Mouse (Mus musculus) activated CD4-positive, CD25-positive, alpha-beta regulatory T cell, adult 4 months (primary cell): Measurements from ENCODE around the gene Cd2bp2. TPM values are rescaled to one million over a fixed set of nuclear protein-coding genes. Genes with fewer than 3 reads are reported as not detected.

Experiments used
- ATAC-seq: one replicate; pipeline ENCODE4 v1.8.0; 2017
- polyA plus RNA-seq, 2 experiments: library from polyadenylated mRNA; unstranded; fragments of 100-300 nt; shearing (Covaris generic); gene quantifications; one replicate each; pipeline ENCODE4 v1.2.1; 2017

Cd2bp2 gene
- 10 to 100 TPM; 38.9 to 50.5 TPM for polyA plus RNA-seq

DNA sequence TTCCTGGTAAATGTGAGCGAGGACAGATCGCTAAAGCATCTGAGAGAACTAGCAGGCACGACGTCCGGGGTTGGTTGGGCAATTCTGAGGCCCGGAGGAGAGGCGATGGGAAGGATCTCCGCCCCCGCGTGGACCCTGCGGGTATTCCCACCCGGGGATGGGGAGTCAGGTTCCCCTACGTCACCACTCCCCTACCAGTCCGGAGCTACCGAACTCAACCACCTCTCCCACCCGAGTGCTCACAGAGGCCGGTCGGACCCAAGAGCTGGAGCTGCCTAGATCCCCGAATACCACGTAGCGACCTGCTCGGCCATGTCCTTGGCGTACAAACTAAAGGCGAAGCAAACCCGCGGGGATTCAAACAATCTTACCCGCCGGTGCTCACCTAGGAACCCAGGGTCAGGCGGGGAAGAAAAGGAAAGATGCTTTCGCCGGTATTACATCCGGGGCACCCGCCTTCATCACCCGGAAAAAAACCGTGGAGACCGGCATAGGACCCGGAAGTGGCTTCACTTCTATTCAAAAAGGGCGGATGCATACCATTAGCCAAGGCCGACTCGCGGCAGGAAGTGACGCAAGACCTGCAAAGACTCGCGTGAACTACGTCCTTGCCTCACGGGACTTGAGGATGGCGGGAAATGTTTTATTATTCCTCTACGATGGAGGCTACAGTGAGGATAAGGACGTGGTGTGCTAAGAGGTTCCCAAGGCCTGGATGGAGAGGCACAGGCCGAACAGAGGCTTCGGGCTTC is at the start of gene Cd2bp2:
TSS of gene Cd2bp2 (minus strand) at position 507 of the 752 bp plus-strand sequence.
- ATAC-seq: peak; percentile 100

GRCm38 (mm10) chr7:127244658-127245510 is 49.0 kb upstream of the Cd2bp2 start:
- ATAC-seq: no peak

GRCm38 (mm10) chr7:127243870-127244657 is 48.2 kb upstream of the Cd2bp2 start, which contains the start of gene Zfp771:
Gene Zfp771, plus strand, starts transcription at chr7:127244274.
- peak; percentile 79 for ATAC-seq

DNA sequence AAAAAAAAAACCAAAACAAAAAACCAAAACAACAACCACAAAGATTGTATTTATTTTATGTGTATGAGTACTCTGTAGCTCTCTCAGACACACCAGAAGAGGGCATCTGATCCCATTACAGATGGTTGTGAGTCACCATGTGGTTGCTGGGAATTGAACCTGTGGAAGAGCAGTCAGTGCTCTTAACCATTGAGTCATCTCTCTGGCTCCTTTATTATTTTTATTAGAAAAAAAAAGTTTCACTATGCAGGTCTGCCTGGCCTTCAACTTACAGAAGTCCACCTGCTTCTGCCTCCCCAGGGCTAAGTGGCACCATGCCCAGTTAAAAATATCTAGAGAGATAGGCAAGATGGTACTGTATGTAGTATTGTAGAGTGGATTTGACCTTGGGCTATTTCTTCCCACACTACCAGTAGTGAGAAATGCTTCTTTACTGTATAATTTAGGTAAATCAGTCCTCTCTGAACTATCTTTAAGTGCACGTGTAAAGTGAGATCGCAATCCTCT is 47.6 kb upstream of the Cd2bp2 start:
- ATAC-seq: no peak

DNA sequence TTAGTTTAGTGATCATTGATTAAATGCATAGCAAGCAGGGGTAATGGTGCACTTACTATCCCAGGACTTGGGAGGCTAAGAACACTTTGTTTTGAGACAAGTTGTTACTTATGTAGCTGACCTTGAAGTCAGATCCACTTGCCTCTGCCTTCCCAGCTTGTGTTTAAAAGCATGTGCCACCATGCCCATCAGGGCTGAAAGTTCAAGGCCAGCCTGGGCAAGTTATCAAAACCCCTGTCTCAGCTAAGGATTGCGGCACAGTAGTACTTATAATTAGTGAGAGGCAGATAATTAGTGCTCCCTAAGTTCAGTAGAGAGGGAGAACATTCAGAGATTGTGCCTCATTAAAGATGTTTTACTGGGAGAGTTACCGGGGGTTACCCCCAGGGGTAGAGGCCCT is 38.9 kb upstream of the Cd2bp2 start:
- ATAC-seq: no peak

- no peak for ATAC-seq
These were observed 37.9 kb upstream of the Cd2bp2 start for GRCm38 (mm10) chr7:127233765-127234164.

- ATAC-seq: no peak
These were observed 37.5 kb upstream of the Cd2bp2 start for GRCm38 (mm10) chr7:127233368-127233749.

DNA sequence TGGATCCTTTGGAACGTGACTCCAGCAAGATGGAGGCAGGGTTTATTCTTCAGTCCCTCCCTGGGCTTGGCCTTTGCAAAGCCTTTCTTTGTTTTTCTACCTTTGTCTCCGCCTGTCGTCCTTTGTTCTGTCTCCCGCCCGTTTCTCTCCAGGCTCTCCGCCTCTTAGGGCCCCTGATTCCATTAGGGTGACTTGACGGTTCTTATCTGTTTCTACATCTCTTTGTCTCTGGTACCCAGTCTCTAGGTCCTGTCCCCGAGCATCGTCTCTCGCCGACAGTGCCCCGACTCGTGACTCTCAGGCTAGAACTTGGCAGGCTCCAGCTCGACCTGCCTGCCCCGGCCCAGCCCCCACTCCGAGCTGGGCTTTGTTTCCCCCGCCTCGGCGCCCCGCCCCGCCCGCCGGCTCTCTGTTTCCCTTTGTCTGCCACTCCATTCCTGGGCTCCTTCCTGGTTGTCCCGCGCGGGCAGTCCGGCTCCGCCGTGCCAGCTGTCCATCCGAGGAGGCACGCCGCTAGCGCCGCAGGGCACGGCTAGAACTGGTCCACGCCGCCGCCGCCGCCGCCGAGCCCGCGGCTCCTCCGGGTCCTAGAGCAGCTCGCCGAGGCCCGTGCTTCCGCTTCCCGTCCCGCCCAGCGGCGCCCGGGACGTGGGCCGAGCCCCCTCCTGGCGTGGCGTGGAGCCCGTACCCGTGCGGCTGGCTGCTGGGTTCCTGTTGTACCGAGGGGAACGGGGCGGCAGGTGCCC is 36.9 kb upstream of the Cd2bp2 start, which contains the start of the genes Zfp553 and Sept1:
TSS of gene Zfp553 (plus strand) at position 440 of the 746 bp plus-strand sequence.
TSS of gene Sept1 (minus strand) at position 509 of the 746 bp plus-strand sequence.
- ATAC-seq: peak; percentile 79

GRCm38 (mm10) chr7:127231826-127232621 is 36.2 kb upstream of the Cd2bp2 start:
- peak; percentile 22 for ATAC-seq

- no peak for ATAC-seq
These were observed 35.5 kb upstream of the Cd2bp2 start for GRCm38 (mm10) chr7:127231376-127231775.

DNA sequence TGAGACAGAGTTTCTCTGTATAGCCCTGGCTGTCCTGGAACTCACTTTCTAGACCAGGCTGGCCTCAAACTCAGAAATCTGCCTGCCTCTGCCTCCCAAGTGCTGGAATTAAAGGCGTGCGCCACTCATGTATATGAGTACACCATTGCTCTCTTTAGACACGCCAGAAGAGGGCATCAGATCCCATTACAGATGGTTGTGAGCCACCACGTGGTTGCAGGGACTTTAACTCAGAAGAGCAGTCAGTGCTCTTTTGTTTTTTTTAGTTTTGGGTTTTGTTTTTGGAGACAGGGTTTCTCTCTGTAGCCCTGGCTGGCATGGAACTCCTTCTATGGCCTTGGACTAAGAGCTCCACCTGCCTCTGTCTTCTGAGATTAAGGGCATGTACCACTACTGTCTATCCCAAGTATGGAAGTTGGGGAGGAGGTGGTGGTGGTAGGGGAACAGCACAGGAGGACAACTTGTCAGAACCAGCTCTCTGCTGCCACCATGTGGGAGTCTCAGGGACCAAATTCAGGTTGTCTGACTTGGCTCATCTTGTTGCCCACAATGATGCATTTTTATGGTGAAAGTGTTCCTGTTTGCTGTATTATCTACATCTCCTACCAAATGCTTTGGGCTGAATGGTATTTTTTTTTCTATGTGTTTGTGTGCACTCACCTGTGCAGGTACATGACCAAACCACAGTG is 32.9 kb upstream of the Cd2bp2 start:
- peak; percentile 43 for ATAC-seq

GRCm38 (mm10) chr7:127225147-127225995 is 29.5 kb upstream of the Cd2bp2 start:
- ATAC-seq: no peak

GRCm38 (mm10) chr7:127224616-127225015 is 28.8 kb upstream of the Cd2bp2 start:
- ATAC-seq: no peak

DNA sequence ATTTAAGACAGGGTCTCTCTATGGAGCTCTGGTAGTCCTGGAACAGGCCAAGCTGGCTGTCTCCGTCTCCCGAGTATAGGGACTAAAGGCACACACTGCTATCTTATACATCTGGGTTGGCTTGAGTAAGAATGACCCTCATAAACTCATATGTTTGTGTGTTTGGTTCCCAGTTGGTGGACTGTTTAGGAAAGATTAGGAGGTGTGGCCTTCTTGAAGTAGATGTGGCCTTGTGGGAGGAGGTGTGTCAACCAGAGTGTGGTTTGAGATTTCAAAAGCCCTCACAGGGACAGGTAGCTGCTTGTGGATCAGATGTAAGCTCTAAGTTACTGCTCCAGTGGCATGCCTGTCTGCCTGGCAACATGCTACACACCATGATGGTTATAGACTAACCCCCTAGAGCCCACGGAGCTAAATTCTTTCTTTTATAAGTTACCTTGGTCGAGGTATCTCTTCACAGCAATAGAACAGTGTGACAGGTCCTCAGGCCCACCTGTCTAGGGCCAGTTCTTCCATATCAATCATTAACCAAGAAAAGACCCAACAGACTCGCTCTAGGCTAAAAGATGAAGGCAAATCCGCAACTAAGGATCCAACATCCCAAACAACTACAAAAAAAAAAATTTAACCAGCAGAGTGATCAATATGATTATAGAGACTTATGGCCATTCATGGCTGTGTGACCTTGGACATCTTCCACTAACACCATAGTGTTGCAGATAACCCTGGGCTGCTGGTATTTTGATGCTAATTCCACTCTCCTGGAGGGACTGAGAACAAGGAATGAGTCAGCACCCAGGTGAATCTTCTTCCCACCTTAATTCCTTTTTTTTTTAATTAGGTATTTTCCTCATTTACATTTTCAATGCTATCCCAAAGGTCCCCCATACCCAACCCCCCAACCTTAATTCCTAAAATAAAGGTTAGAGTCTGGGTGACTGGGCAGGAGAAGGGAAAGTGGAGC is 27.9 kb upstream of the Cd2bp2 start:
- ATAC-seq: no peak

DNA sequence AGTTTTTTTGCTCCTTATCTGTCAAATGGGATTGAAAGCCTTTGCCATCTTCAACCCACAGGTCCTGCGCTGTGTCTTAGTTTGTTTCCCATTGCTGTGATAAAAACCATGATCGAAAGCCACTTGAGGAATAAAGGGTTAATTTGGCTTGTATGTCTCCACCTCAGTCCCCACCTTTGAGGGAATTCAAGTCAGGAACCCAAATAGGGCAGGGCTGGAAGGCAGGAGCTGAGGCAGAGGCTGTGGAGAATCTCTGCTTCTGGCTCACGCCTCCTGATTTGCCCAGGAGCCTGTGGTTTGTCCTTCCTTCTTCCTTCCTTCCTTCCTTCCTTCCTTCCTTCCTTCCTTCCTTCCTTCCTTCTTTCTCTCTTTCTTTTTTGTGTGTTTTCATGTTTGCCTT is 27.3 kb upstream of the Cd2bp2 start:
- ATAC-seq: no peak

DNA sequence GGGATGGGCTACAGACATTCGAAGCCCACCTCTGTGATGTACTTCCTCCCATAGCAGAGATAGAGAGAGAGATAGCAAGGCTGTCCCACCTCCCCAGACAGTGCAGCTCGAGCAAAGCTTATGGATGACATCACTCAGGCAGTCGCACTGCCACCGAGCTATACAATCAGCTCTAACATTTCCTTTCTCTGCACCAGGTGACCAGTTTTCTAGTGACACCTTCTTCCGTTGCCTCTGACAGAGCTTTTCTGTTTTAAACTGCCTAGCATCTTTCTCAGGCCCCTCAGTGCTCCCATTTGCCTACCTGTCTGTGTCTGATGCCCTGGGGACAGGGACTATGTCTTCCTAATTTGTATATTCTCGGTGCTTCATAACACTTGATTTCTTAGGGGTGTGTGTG is 24.6 kb upstream of the Cd2bp2 start:
- ATAC-seq: peak; percentile 82

- ATAC-seq: peak; percentile 1
These were observed 22.8 kb upstream of the Cd2bp2 start for GRCm38 (mm10) chr7:127218670-127219069.
